Mouse (Mus musculus) adrenal gland, postnatal 4 days (tissue): Measurements from ENCODE around the gene Mgst1. TPM values are rescaled to one million over a fixed set of nuclear protein-coding genes. Genes with fewer than 3 reads are reported as not detected.

Source experiments
- DNase-seq, 2 experiments: peaks; one replicate each; pipeline ENCODE4 v3.0.0; 2021 to 2022; ENCODE audit warnings: low spot score in 2 of 2, mixed read lengths in 2 of 2
- long read RNA-seq, 2 experiments: library from polyadenylated mRNA; stranded (forward); transcript quantifications; one replicate each; pipeline ENCODE4 v2.0.0; 2021
- total RNA-seq, 2 experiments: library from RNA; stranded (reverse); gene quantifications; 2 replicates each; pipeline ENCODE4 v1.2.3; 2021

Gene Mgst1
- total RNA-seq = 100 to 1,000 TPM; 700 to 821 TPM
- long read RNA-seq, experiment 1, transcript Mgst1-205 (5 exons, 913 nt) = minor isoform, 9 of 699 reads
- long read RNA-seq, experiment 1, transcript Mgst1-201 (4 exons, 1,167 nt) = major isoform, 618 of 699 reads
- long read RNA-seq, experiment 1, partial matches to known transcripts = 61 of 699 reads
- long read RNA-seq, experiment 1, other reads (novel, unspliced or antisense) = 10 of 699 reads
- long read RNA-seq, experiment 2, transcript Mgst1-201 (4 exons, 1,167 nt) = major isoform, 486 of 637 reads
- long read RNA-seq, experiment 2, transcript Mgst1-205 (5 exons, 913 nt) = minor isoform, 8 of 637 reads
- long read RNA-seq, experiment 2, partial matches to known transcripts = 29 of 637 reads
- long read RNA-seq, experiment 2, other reads (novel, unspliced or antisense) = 109 of 637 reads

- no peak for DNase-seq
Observed at GRCm38 (mm10) chr6:138139930-138140329, at the start of gene Mgst1. Gene Mgst1, plus strand, starts transcription at chr6:138140316.

DNA sequence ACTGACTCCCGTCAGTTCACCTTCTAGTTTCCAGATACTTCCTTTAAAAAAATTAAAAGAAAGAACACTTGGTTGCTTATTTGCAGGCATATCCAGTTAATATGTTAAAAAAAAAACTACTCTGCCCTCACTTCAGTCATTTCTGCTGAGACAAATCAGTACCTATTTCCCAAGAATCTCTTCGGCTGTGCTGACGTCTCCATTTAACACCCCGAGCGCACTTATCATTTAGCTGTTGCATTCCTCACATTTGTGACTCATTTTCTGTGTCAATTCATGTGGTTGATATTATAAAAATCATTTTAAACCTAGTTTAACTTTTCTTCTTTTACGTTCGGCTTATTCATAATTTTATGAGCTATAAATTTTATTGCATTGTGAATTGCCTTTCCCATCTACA lies 47.7 kb upstream of the Mgst1 start:
- no peak for DNase-seq

GRCm38 (mm10) chr6:138095060-138095459 lies 45.1 kb upstream of the Mgst1 start:
- DNase-seq = no peak

- no peak for DNase-seq
Observed at GRCm38 (mm10) chr6:138099646-138100045, 40.5 kb upstream of the Mgst1 start.

DNA sequence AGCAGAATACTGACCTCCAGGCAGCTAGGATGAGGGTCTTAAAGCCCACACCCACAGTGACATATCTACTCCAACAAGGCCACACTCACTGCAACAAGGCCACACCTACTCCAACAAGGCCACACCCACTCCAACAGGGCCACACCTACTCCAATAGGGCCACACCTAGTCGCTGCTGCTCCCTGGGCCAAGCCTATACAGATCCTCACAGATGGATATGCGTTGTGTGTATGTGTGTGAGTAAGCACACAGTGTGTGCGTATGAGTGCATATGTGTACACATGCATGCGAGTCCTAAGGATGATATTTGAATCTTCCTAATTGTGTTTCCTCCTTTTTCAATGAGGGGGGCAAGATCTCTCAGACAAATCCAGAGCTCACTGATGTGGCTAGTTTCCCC lies 38.3 kb upstream of the Mgst1 start:
- no peak for DNase-seq

DNA sequence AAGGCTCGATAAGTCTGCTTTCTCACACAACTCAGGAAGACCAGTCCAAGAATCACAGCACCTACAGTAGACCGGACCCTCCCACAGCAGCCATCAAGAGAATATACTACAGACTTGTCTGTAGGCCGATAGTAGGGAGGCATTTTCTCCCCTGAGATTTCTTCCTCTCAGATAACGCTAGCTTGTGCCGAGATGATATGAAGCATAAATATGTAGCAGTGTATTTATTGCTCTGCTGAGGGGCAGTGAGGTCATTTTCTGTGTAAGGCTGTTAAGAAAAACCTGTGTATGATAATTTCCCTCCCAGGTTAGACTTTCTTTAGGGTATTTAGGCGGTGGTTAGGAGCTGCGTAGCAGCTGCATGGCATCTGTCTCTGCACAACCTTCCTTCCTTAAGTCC lies 37.2 kb upstream of the Mgst1 start:
- DNase-seq = no peak

- no peak for DNase-seq
Observed at GRCm38 (mm10) chr6:138104559-138104958, 35.6 kb upstream of the Mgst1 start.

DNA sequence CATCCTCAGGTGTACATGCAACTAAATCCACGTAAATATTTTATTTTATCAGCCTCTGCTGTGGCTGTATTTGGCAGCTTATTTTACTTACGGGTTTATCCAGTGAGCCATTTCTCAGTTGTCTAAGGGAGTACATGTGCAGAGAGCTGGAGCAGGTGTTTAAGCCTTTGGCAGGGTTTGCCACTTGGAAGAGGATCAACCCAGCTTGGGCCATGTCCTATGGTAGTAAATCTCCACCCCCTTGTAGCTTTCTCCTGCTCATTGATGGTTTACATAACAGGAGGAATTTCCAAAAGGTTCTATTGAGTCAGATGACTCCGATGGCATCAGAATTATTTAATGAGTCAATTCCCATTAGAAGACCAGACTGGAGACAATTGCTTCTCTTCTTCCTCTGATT lies 22.6 kb upstream of the Mgst1 start:
- DNase-seq = no peak

DNA sequence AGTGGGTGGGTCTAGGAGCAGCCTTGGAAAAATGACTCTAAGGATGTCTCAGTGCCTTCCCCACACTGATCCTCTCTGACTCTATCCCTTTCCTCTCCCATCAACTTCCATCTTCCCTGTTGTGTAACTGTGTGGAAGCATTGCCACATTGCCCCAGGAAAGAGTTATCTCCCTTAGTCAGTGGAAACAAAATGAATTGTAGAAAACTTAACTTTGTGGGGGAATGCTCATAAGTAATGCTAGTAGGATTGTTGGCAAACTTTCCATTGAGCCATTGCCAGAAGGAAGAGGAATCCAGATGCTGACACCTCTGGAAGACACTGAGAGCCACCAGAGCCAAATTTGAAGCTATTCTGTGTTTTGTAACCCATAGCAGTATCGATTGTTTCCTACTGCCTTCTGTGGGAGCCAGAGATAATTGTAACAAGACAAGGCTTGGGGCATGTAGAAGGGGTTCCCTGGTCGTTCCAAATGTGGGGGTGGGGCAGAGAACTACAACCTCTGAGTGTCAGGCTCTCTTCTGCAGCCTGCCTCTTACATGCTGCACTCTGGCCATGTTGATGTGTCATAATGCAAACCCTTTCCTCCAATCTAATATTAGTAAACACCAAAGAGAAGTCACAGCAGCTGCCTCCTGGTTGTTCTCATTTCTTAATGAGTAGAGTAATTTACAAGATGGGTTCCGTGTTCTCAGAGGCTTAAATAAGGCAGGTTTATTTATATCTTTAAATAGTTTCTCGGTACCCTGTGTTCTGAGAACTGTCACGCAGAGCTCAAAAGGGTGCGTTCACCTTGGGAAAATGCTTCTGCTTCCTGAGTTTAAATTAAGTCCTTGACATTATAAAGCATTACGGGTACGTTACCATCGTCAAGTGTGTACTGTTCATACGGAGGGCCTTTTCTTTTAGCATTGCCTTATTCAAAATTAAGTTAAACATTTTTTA lies 11.5 kb upstream of the Mgst1 start:
- no peak for DNase-seq

- no peak for DNase-seq
Observed at GRCm38 (mm10) chr6:138130541-138130940, 9.6 kb upstream of the Mgst1 start.

- DNase-seq = peak; percentile 43 to 67
Observed at GRCm38 (mm10) chr6:138140336-138140735, 220 bp downstream of the Mgst1 start.

DNA sequence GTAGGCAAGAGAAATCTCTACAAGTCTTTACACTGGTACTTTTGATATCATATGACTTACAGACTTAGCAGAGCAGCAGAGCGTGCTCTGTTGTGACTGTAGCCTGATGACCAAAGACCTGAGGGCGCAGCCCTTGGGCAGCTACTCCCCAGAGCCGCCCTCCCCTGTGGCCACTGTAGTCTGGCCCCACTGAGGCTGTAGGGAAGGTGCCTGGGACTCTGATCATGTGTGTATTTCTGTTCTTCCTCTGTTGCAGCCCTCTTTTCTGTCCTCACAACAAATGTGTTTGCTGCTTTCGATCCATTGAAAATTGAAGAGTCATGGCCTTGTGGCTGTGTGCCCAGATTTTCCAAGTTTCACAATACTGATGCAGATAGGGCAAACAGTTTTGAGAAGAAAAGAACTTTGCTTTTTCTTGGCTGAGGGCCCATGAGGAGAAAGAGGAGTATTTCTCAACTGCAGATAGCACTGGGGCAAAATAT lies 1.0 kb downstream of the Mgst1 start:
- peak; percentile 21 to 64 for DNase-seq

DNA sequence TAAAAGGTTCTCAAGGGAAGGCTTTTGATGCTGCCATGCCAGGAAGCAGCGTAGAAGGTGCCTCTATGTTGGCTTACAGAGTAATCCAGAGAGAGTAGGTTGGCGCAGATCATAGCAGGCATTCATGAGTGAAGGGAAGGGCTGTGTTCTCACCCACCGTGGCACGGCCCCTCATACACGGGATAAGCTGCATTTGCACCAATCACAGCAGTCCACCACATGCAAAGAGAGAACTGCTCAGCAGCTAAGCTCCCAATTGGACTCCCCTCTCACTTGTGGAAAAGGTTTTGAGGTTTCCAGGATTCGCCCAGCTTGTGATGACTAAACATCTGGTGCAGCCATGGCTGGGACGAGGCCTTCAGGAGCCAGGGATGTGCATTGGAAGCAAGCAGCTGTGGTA lies 2.5 kb downstream of the Mgst1 start:
- DNase-seq = no peak

- DNase-seq = no peak
Observed at GRCm38 (mm10) chr6:138143450-138143849, 3.3 kb downstream of the Mgst1 start.

DNA sequence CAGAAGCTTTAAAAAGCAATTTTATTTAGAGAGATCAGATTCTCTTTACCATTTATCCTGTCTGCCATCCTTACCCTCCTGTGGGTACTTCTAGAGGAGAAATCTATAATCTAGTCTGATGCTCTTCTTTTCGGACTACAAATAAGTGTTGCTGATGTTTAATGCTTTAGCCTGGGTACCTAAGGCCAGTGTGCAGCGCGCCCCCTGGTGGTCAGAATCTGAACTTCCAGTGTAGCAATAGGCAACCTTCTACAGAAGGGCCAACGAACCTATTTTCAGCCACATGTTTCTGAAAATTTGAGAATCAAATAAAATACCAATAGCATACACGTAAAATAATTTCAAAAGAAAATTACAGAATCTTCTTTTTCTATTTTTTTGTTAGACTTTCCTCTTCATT lies 13.0 kb downstream of the Mgst1 start:
- DNase-seq = peak; percentile 49 to 72

GRCm38 (mm10) chr6:138163920-138164319 lies 23.8 kb downstream of the Mgst1 start:
- no peak for DNase-seq

- DNase-seq = no peak
Observed at GRCm38 (mm10) chr6:138171480-138172224, 31.5 kb downstream of the Mgst1 start.
